Mouse (Mus musculus): ENCODE measurements around the gene Prdx5. TPM values are rescaled to one million over a fixed set of nuclear protein-coding genes. Genes with fewer than 3 reads are reported as not detected.
A peak's percentile ranks its signal among the peaks of the same experiment; 100 is the strongest.

Gene Prdx5
- polyA plus RNA-seq, 1 experiment from 2014 or later = 150 TPM

- H3K4me2 ChIP-seq = peak overlapping the region; percentile 94
- 58% methylated on average over 5 of the region's 5 CpGs for WGBS (ENCODE audit: insufficient replicate concordance)
- peaks cover 22% of the 10 kb centered on the region for H3K4me1 ChIP-seq (ENCODE audit: control insufficient read depth, insufficient read depth, low read length)
- H3K27me3 ChIP-seq (ENCODE audit: control insufficient read depth, insufficient read depth, low read length) = no peaks in the 10 kb centered on the region
- H3K36me3 ChIP-seq (ENCODE audit: control insufficient read depth, insufficient read depth, low read length) = 0 out of 2 replicates have a peak, but pooled peaks cover 3% of the 10 kb centered on the region
- H3K9ac ChIP-seq (ENCODE audit: low read depth, low read length) = peak overlapping the region; percentile 83; the same call in 1 of the 2 replicates
- H3K27ac ChIP-seq (ENCODE audit: low read depth, low read length) = peak overlapping the region; percentile 96; the same call in 1 of the 2 replicates
- ATAC-seq (replicated peaks; ENCODE audit: insufficient number of reproducible peaks, low FRiP score, low TSS enrichment) = no peak
- no peaks in the 10 kb centered on the region for H3K9me3 ChIP-seq (replicated peaks; ENCODE audit: control insufficient read depth, low read length)
- H3K4me3 ChIP-seq (ENCODE audit: low read depth, low read length) = peak overlapping the region; percentile 70
Observed at GRCm38 (mm10) chr19:6949951-6950350, 40.0 kb upstream of the Prdx5 start.

GRCm38 (mm10) chr19:6949532-6949931, 39.6 kb upstream of the Prdx5 start:
- H3K4me3 ChIP-seq (ENCODE audit: low read depth, low read length) = no peak overlapping the region

DNA sequence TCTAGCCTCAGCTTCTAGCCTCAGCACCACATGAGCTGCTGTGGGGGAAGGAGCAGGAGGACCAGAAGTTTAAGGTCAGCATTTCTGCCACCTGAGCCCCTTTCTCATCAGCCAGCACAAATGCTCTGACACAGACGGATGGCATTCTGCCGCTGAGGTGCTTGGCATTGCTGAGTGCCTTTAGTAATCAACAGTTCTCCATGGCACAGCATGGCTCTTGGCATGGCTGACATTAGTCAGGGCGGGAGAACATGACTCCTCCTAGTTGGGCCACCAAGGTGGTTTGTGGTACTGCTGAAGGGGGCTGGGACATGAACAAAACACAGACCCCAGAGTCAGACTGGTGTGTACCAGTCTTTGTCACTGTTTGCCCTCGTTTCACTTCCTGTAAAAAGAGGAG, 38.3 kb upstream of the Prdx5 start:
- 81% methylated on average over 4 of the region's 4 CpGs for whole genome bisulfite sequencing (ENCODE audit: insufficient replicate concordance)
- H3K27ac ChIP-seq (ENCODE audit: low read depth, low read length) = no peak overlapping the region
- H3K36me3 ChIP-seq (ENCODE audit: control insufficient read depth, insufficient read depth, low read length) = no peaks in the 10 kb centered on the region
- H3K27me3 ChIP-seq (ENCODE audit: control insufficient read depth, insufficient read depth, low read length) = no peaks in the 10 kb centered on the region
- ATAC-seq (replicated peaks; ENCODE audit: insufficient number of reproducible peaks, low FRiP score, low TSS enrichment) = no peak
- H3K4me2 ChIP-seq = no peak overlapping the region
- H3K4me1 ChIP-seq (ENCODE audit: control insufficient read depth, insufficient read depth, low read length) = peaks cover 19% of the 10 kb centered on the region
- H3K9ac ChIP-seq (ENCODE audit: low read depth, low read length) = no peak overlapping the region
- no peak overlapping the region for H3K4me3 ChIP-seq (ENCODE audit: low read depth, low read length)
- H3K9me3 ChIP-seq (replicated peaks; ENCODE audit: control insufficient read depth, low read length) = no peaks in the 10 kb centered on the region

More at GRCm38 (mm10) chr19:6949532-6949931, 39.6 kb upstream of the Prdx5 start:
- WGBS (ENCODE audit: insufficient replicate concordance) = 85% methylated on average over 5 of the region's 5 CpGs
- Histone ChIP-seq H3K36me3 (ENCODE audit: control insufficient read depth, insufficient read depth, low read length) (no peaks in the 10 kb centered on the region), H3K9me3 (replicated peaks; ENCODE audit: control insufficient read depth, low read length) (no peaks in the 10 kb centered on the region), H3K4me1 (ENCODE audit: control insufficient read depth, insufficient read depth, low read length) (peaks cover 20% of the 10 kb centered on the region), H3K27ac (ENCODE audit: low read depth, low read length) (no peak overlapping the region), H3K27me3 (ENCODE audit: control insufficient read depth, insufficient read depth, low read length) (no peaks in the 10 kb centered on the region), H3K4me2 (no peak overlapping the region), H3K9ac (ENCODE audit: low read depth, low read length) (0 out of 2 replicates have a peak overlapping the region, but pooled peaks have one; percentile 12)
- no peak for ATAC-seq (replicated peaks; ENCODE audit: insufficient number of reproducible peaks, low FRiP score, low TSS enrichment)

- Histone ChIP-seq H3K9me3 (replicated peaks; ENCODE audit: control insufficient read depth, low read length) (no peaks in the 10 kb centered on the region), H3K9ac (ENCODE audit: low read depth, low read length) (no peak overlapping the region), H3K36me3 (ENCODE audit: control insufficient read depth, insufficient read depth, low read length) (no peaks in the 10 kb centered on the region), H3K4me3 (ENCODE audit: low read depth, low read length) (no peak overlapping the region), H3K4me1 (ENCODE audit: control insufficient read depth, insufficient read depth, low read length) (peaks cover 19% of the 10 kb centered on the region), H3K27ac (ENCODE audit: low read depth, low read length) (no peak overlapping the region), H3K4me2 (no peak overlapping the region), H3K27me3 (ENCODE audit: control insufficient read depth, insufficient read depth, low read length) (no peaks in the 10 kb centered on the region)
- no peak for ATAC-seq (replicated peaks; ENCODE audit: insufficient number of reproducible peaks, low FRiP score, low TSS enrichment)
- 60% methylated on average over 4 of the region's 4 CpGs for WGBS (ENCODE audit: insufficient replicate concordance)
Observed at GRCm38 (mm10) chr19:6947742-6948141, 37.8 kb upstream of the Prdx5 start.

DNA sequence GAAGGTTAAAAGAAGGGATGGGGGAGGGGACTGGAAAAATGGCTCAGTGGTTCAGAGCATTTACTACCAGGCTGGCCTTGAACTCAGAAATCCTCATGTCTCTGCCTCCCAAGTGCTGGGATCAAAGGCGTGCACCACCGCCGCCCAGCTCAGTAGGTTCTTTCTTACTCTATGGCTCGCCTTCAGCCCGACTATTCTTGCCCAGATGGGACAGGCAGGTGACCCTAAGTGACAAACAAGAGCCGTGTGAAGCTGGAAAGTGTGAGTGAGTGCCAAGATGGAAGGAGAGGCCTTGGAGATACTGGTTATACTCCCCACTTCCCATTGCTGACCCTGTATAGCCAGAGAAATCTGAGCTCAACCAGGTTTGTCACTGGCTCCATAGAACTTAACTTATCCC, 33.8 kb upstream of the Prdx5 start:
- H3K36me3 ChIP-seq (ENCODE audit: control insufficient read depth, insufficient read depth, low read length) = no peaks in the 10 kb centered on the region
- no peaks in the 10 kb centered on the region for H3K9me3 ChIP-seq (replicated peaks; ENCODE audit: control insufficient read depth, low read length)
- no peak overlapping the region for H3K4me2 ChIP-seq
- H3K27me3 ChIP-seq (ENCODE audit: control insufficient read depth, insufficient read depth, low read length) = no peaks in the 10 kb centered on the region
- 85% methylated on average over 6 of the region's 6 CpGs for WGBS (ENCODE audit: insufficient replicate concordance)
- H3K4me1 ChIP-seq (ENCODE audit: control insufficient read depth, insufficient read depth, low read length) = peaks cover 18% of the 10 kb centered on the region
- no peak overlapping the region for H3K4me3 ChIP-seq (ENCODE audit: low read depth, low read length)
- H3K27ac ChIP-seq (ENCODE audit: low read depth, low read length) = no peak overlapping the region
- no peak for ATAC-seq (replicated peaks; ENCODE audit: insufficient number of reproducible peaks, low FRiP score, low TSS enrichment)
- no peak overlapping the region for H3K9ac ChIP-seq (ENCODE audit: low read depth, low read length)

GRCm38 (mm10) chr19:6942764-6943163, 32.9 kb upstream of the Prdx5 start:
- Histone ChIP-seq H3K27me3 (ENCODE audit: control insufficient read depth, insufficient read depth, low read length) (no peaks in the 10 kb centered on the region), H3K4me3 (ENCODE audit: low read depth, low read length) (peak overlapping the region; percentile 84), H3K4me2 (peak overlapping the region; percentile 79), H3K4me1 (ENCODE audit: control insufficient read depth, insufficient read depth, low read length) (peaks cover 18% of the 10 kb centered on the region), H3K9ac (ENCODE audit: low read depth, low read length) (peak overlapping the region; percentile 89), H3K36me3 (ENCODE audit: control insufficient read depth, insufficient read depth, low read length) (no peaks in the 10 kb centered on the region), H3K9me3 (replicated peaks; ENCODE audit: control insufficient read depth, low read length) (no peaks in the 10 kb centered on the region), H3K27ac (ENCODE audit: low read depth, low read length) (peak overlapping the region; percentile 96)
- 23% methylated on average over 5 of the region's 5 CpGs for WGBS (ENCODE audit: insufficient replicate concordance)
- ATAC-seq (replicated peaks; ENCODE audit: insufficient number of reproducible peaks, low FRiP score, low TSS enrichment) = no peak

- Histone ChIP-seq H3K4me2 (peak within 1 kb of the TSS; percentile 79), H3K9ac (ENCODE audit: low read depth, low read length) (peak within 1 kb of the TSS; percentile 89), H3K27ac (ENCODE audit: low read depth, low read length) (peak within 1 kb of the TSS; percentile 96), H3K36me3 (ENCODE audit: control insufficient read depth, insufficient read depth, low read length) (no peaks in the 10 kb centered on the region), H3K4me3 (ENCODE audit: low read depth, low read length) (peak within 1 kb of the TSS; percentile 84), H3K4me1 (ENCODE audit: control insufficient read depth, insufficient read depth, low read length) (peaks cover 18% of the 10 kb centered on the region), H3K9me3 (replicated peaks; ENCODE audit: control insufficient read depth, low read length) (no peaks in the 10 kb centered on the region), H3K27me3 (ENCODE audit: control insufficient read depth, insufficient read depth, low read length) (no peaks in the 10 kb centered on the region)
- WGBS (ENCODE audit: insufficient replicate concordance) = under 1% methylated on average over 27 of the region's 27 CpGs
- peak; percentile 88 for ATAC-seq (replicated peaks; ENCODE audit: insufficient number of reproducible peaks, low FRiP score, low TSS enrichment)
Observed at GRCm38 (mm10) chr19:6942249-6942691, 32.4 kb upstream of the Prdx5 start, which contains the start of gene Gpr137. Gene Gpr137 (minus strand): TSS chr19:6942480.

DNA sequence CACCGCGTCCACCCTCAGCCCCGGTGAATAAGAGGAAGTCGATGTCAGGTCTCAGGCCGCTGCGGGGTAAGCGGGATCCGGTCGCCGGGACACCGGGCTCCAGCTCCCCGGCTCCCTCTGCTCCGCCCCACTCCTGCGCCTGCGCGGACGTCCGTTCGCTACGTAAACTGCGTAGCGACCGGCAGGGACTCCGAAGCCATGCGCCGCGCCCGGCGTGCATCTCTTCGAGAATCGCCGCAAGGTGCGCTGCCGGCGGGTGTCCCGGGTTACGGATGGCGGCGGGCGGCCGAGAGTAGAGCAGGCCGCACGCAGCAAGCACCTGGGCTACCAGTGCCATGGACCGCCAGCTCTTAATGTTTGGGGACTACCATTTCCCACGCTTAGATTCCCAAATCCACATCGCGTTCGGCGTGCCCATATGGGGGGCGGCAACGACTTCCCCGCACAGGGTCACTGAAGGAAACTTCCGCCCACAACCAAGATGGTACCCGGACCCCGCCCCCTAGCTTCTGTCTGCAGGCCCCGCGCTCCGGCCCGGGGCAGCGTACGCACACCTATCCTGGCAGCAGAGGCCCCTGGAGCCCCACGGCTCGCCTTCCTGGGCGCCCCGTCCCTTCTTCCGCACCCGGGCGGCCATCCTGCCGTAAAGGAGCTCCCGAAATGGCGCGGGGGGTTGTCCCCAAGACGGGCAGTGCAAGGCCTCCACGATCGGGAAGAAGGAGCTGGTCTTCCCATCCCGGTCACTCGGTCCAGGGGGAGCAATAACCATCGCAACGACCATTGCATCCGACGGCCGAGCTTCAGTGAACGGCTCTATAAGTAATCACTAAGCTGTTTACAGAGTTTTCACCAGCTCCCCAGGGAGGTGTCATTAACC, 31.7 kb upstream of the Prdx5 start, which contains the start of gene Bad:
Gene Bad, plus strand, starts transcription at position 490 of the 877 bp plus-strand sequence.
- peak; percentile 82 for ATAC-seq (replicated peaks; ENCODE audit: insufficient number of reproducible peaks, low FRiP score, low TSS enrichment)
- H3K36me3 ChIP-seq (ENCODE audit: control insufficient read depth, insufficient read depth, low read length) = no peaks in the 10 kb centered on the region
- no peaks in the 10 kb centered on the region for H3K27me3 ChIP-seq (ENCODE audit: control insufficient read depth, insufficient read depth, low read length)
- H3K4me1 ChIP-seq (ENCODE audit: control insufficient read depth, insufficient read depth, low read length) = peaks cover 18% of the 10 kb centered on the region
- H3K4me2 ChIP-seq = peak within 1 kb of the TSS; percentile 79
- WGBS (ENCODE audit: insufficient replicate concordance) = under 1% methylated on average over 82 of the region's 83 CpGs
- H3K9me3 ChIP-seq (replicated peaks; ENCODE audit: control insufficient read depth, low read length) = no peaks in the 10 kb centered on the region
- peak within 1 kb of the TSS; percentile 84 for H3K4me3 ChIP-seq (ENCODE audit: low read depth, low read length)
- peak within 1 kb of the TSS; percentile 89 for H3K9ac ChIP-seq (ENCODE audit: low read depth, low read length)
- peak within 1 kb of the TSS; percentile 96 for H3K27ac ChIP-seq (ENCODE audit: low read depth, low read length)
